Mouse (Mus musculus) cerebellum, adult 11 months (tissue): Measurements from ENCODE around the gene Map4.
A peak's percentile ranks its signal among the peaks of the same experiment; 100 is the strongest.
"Not testable (repeated sequence)": the region's sequence is repeated elsewhere in the genome, so short reads cannot be mapped to it uniquely, and the experiment has no call there.

ENCODE experiments used
- DNase-seq: peaks from one replicate; pipeline ENCODE4 v3.0.0; 2022

The Map4 gene

GRCm38 (mm10) chr9:110071011-110071410 is 139.8 kb downstream of the Map4 start:
- DNase-seq, result no peak

- DNase-seq, result peak; percentile 79
Observed at GRCm38 (mm10) chr9:110071843-110072242, 140.6 kb downstream of the Map4 start.

- DNase-seq, result not testable (repeated sequence)
Observed at GRCm38 (mm10) chr9:110076468-110076867, 145.2 kb downstream of the Map4 start.

GRCm38 (mm10) chr9:110081066-110081465 is 149.8 kb downstream of the Map4 start:
- DNase-seq, result no peak

GRCm38 (mm10) chr9:110084201-110084964 is 153.1 kb downstream of the Map4 start:
- no peak for DNase-seq

- DNase-seq, result no peak
Observed at GRCm38 (mm10) chr9:110085693-110086092, 154.4 kb downstream of the Map4 start.

GRCm38 (mm10) chr9:110093303-110093702 is 162.0 kb downstream of the Map4 start:
- no peak for DNase-seq

GRCm38 (mm10) chr9:110094761-110095160 is 163.5 kb downstream of the Map4 start:
- DNase-seq, result no peak

GRCm38 (mm10) chr9:110097791-110098190 is 166.5 kb downstream of the Map4 start:
- no peak for DNase-seq

- DNase-seq, result peak; percentile 90
Observed at GRCm38 (mm10) chr9:110100627-110101600, 169.7 kb downstream of the Map4 start.

- DNase-seq, result no peak
Observed at GRCm38 (mm10) chr9:110116353-110116976, 185.2 kb downstream of the Map4 start.

GRCm38 (mm10) chr9:110116977-110117778 is 185.9 kb downstream of the Map4 start, which contains the start of gene Smarcc1:
TSS of gene Smarcc1 (plus strand) at chr9:110117708.
- peak; percentile 77 for DNase-seq

GRCm38 (mm10) chr9:110117779-110118139 is 186.5 kb downstream of the Map4 start, which contains the start of gene Dhx30:
TSS of gene Dhx30 (minus strand) at chr9:110117830.
- DNase-seq, result peak; percentile 24

GRCm38 (mm10) chr9:110118249-110118648 is 187.0 kb downstream of the Map4 start:
- DNase-seq, result no peak

GRCm38 (mm10) chr9:110121424-110121823 is 190.2 kb downstream of the Map4 start:
- no peak for DNase-seq

- no peak for DNase-seq
Observed at GRCm38 (mm10) chr9:110123322-110123721, 192.1 kb downstream of the Map4 start.

GRCm38 (mm10) chr9:110124008-110124540 is 192.8 kb downstream of the Map4 start:
- DNase-seq, result not testable (repeated sequence)

GRCm38 (mm10) chr9:110130896-110131524 is 199.8 kb downstream of the Map4 start:
- no peak for DNase-seq

GRCm38 (mm10) chr9:110131525-110132197 is 200.4 kb downstream of the Map4 start:
- DNase-seq, result peak; percentile 100

GRCm38 (mm10) chr9:110132201-110132605 is 200.9 kb downstream of the Map4 start:
- no peak for DNase-seq

- no peak for DNase-seq
Observed at GRCm38 (mm10) chr9:110132921-110133320, 201.7 kb downstream of the Map4 start.
